Mouse (Mus musculus): ENCODE results near the gene Asap3. TPM values are rescaled to one million over a fixed set of nuclear protein-coding genes. Genes with fewer than 3 reads are reported as not detected.

The Asap3 gene
- polyA plus RNA-seq, 1 experiment, result 6.3 TPM

- no peaks in the 10 kb centered on the region for H3K27me3 ChIP-seq (ENCODE audit: control insufficient read depth, insufficient read depth, low read length)
- H3K4me1 ChIP-seq (ENCODE audit: control insufficient read depth, insufficient read depth, low read length), result no peaks in the 10 kb centered on the region
- H3K4me3 ChIP-seq (replicated peaks; ENCODE audit: insufficient read depth, low read depth, low read length), result peak within 1 kb of the TSS; percentile 97
- peak; percentile 34 to 41 for DNase-seq
- H3K27ac ChIP-seq (ENCODE audit: insufficient read depth, low read length), result no peak within 1 kb of the TSS
- TF ChIP-seq CTCF (IDR thresholded peaks at IDR 0.05; ENCODE audit: borderline replicate concordance, insufficient read depth, low read depth, low read length), result no peak
- no peak for TF ChIP-seq POLR2A (IDR thresholded peaks at IDR 0.05; ENCODE audit: borderline replicate concordance, insufficient read depth, low read length)
- under 1% methylated on average over 35 of the region's 35 CpGs for WGBS
These were observed 34.1 kb upstream of the Asap3 start, which contains the start of gene E2f2 for GRCm38 (mm10) chr4:136172011-136172541. Gene E2f2, plus strand, starts transcription at chr4:136172394.

- no peaks in the 10 kb centered on the region for H3K27me3 ChIP-seq (ENCODE audit: control insufficient read depth, insufficient read depth, low read length)
- no peak overlapping the region for H3K27ac ChIP-seq (ENCODE audit: insufficient read depth, low read length)
- TF ChIP-seq CTCF (IDR thresholded peaks at IDR 0.05; ENCODE audit: borderline replicate concordance, insufficient read depth, low read depth, low read length), result no peak
- no peak for TF ChIP-seq POLR2A (IDR thresholded peaks at IDR 0.05; ENCODE audit: borderline replicate concordance, insufficient read depth, low read length)
- WGBS, result under 1% methylated on average over 67 of the region's 67 CpGs
- DNase-seq, result peak; percentile 42
- H3K4me3 ChIP-seq (replicated peaks; ENCODE audit: insufficient read depth, low read depth, low read length), result peak overlapping the region; percentile 97
- H3K4me1 ChIP-seq (ENCODE audit: control insufficient read depth, insufficient read depth, low read length), result no peaks in the 10 kb centered on the region
These were observed 33.5 kb upstream of the Asap3 start for GRCm38 (mm10) chr4:136172542-136173209.

- Histone ChIP-seq H3K4me1 (ENCODE audit: control insufficient read depth, insufficient read depth, low read length) (no peaks in the 10 kb centered on the region), H3K27ac (ENCODE audit: insufficient read depth, low read length) (no peak overlapping the region), H3K4me3 (replicated peaks; ENCODE audit: insufficient read depth, low read depth, low read length) (no peak overlapping the region), H3K27me3 (ENCODE audit: control insufficient read depth, insufficient read depth, low read length) (no peaks in the 10 kb centered on the region)
- DNase-seq, result no peak
- TF ChIP-seq CTCF (IDR thresholded peaks at IDR 0.05; ENCODE audit: borderline replicate concordance, insufficient read depth, low read depth, low read length), result no peak
- TF ChIP-seq POLR2A (IDR thresholded peaks at IDR 0.05; ENCODE audit: borderline replicate concordance, insufficient read depth, low read length), result no peak
- WGBS, result 20% methylated on average over 14 of the region's 14 CpGs
These were observed 32.9 kb upstream of the Asap3 start for GRCm38 (mm10) chr4:136173210-136173715.

- Histone ChIP-seq H3K27me3 (ENCODE audit: control insufficient read depth, insufficient read depth, low read length) (no peaks in the 10 kb centered on the region), H3K27ac (ENCODE audit: insufficient read depth, low read length) (no peak overlapping the region), H3K4me1 (ENCODE audit: control insufficient read depth, insufficient read depth, low read length) (no peaks in the 10 kb centered on the region), H3K4me3 (replicated peaks; ENCODE audit: insufficient read depth, low read depth, low read length) (no peak overlapping the region)
- TF ChIP-seq CTCF (IDR thresholded peaks at IDR 0.05; ENCODE audit: borderline replicate concordance, insufficient read depth, low read depth, low read length) (no peak), POLR2A (IDR thresholded peaks at IDR 0.05; ENCODE audit: borderline replicate concordance, insufficient read depth, low read length) (no peak)
- 56% methylated on average over 13 of the region's 13 CpGs for WGBS
- DNase-seq, result no peak
These were observed 31.7 kb upstream of the Asap3 start for GRCm38 (mm10) chr4:136174216-136175193.

- no peak for TF ChIP-seq CTCF (IDR thresholded peaks at IDR 0.05; ENCODE audit: borderline replicate concordance, insufficient read depth, low read depth, low read length)
- no peak for TF ChIP-seq POLR2A (IDR thresholded peaks at IDR 0.05; ENCODE audit: borderline replicate concordance, insufficient read depth, low read length)
- H3K27ac ChIP-seq (ENCODE audit: insufficient read depth, low read length), result no peak overlapping the region
- no peaks in the 10 kb centered on the region for H3K27me3 ChIP-seq (ENCODE audit: control insufficient read depth, insufficient read depth, low read length)
- H3K4me1 ChIP-seq (ENCODE audit: control insufficient read depth, insufficient read depth, low read length), result 0 out of 2 replicates have a peak, but pooled peaks cover 2% of the 10 kb centered on the region
- no peak for DNase-seq
- 67% methylated on average over 10 of the region's 10 CpGs for WGBS
- no peak overlapping the region for H3K4me3 ChIP-seq (replicated peaks; ENCODE audit: insufficient read depth, low read depth, low read length)
These were observed 30.1 kb upstream of the Asap3 start for GRCm38 (mm10) chr4:136176022-136176552.

GRCm38 (mm10) chr4:136177244-136177611 lies 28.9 kb upstream of the Asap3 start:
- WGBS, result 40% methylated on average over 8 of the region's 8 CpGs
- no peaks in the 10 kb centered on the region for H3K27me3 ChIP-seq (ENCODE audit: control insufficient read depth, insufficient read depth, low read length)
- DNase-seq, result no peak
- no peak overlapping the region for H3K4me3 ChIP-seq (replicated peaks; ENCODE audit: insufficient read depth, low read depth, low read length)
- H3K4me1 ChIP-seq (ENCODE audit: control insufficient read depth, insufficient read depth, low read length), result 0 out of 2 replicates have a peak, but pooled peaks cover 3% of the 10 kb centered on the region
- H3K27ac ChIP-seq (ENCODE audit: insufficient read depth, low read length), result no peak overlapping the region
- TF ChIP-seq POLR2A (IDR thresholded peaks at IDR 0.05; ENCODE audit: borderline replicate concordance, insufficient read depth, low read length) (no peak), CTCF (IDR thresholded peaks at IDR 0.05; ENCODE audit: borderline replicate concordance, insufficient read depth, low read depth, low read length) (no peak)
